Mouse (Mus musculus) ES-Bruce4 (cell line): ENCODE measurements around the gene Pole2. TPM values are rescaled to one million over a fixed set of nuclear protein-coding genes. Genes with fewer than 3 reads are reported as not detected.

Experiments used
- H3K27ac ChIP-seq: 2 replicates; pipeline ENCODE4 v1.5.1; 2012; ENCODE audit warnings: low read length, inconsistent platforms; ENCODE audit not compliant: insufficient read depth
- H3K27me3 ChIP-seq: 2 replicates; pipeline ENCODE4 v1.6.1; 2012; ENCODE audit warnings: mild to moderate bottlenecking, low read length, inconsistent platforms; ENCODE audit not compliant: control insufficient read depth, poor library complexity, insufficient read depth, severe bottlenecking
- H3K36me3 ChIP-seq: 2 replicates; pipeline ENCODE4 v1.6.1; 2012; ENCODE audit warnings: inconsistent platforms, mild to moderate bottlenecking, low read length, moderate library complexity; ENCODE audit not compliant: control insufficient read depth, poor library complexity, insufficient read depth, severe bottlenecking
- H3K4me1 ChIP-seq: one replicate; pipeline ENCODE4 v1.8.1; 2011; ENCODE audit warnings: low read length; ENCODE audit not compliant: control insufficient read depth, insufficient read depth
- H3K4me3 ChIP-seq: 2 replicates; pipeline ENCODE4 v1.5.1; 2011; ENCODE audit warnings: low read depth, mild to moderate bottlenecking, low read length
- H3K9ac ChIP-seq: 2 replicates; pipeline ENCODE4 v1.6.1; 2012; ENCODE audit warnings: low read depth, mild to moderate bottlenecking, inconsistent platforms; ENCODE audit not compliant: poor library complexity, severe bottlenecking
- H3K9me3 ChIP-seq: replicated peaks from 2 replicates; pipeline ENCODE4 v1.6.1; 2012; ENCODE audit warnings: mild to moderate bottlenecking, low read length, inconsistent platforms; ENCODE audit not compliant: control insufficient read depth, poor library complexity, insufficient read depth, severe bottlenecking
- CTCF ChIP-seq: IDR thresholded peaks from one replicate; pipeline ENCODE4 v1.8.1; 2011; ENCODE audit warnings: low read depth, low read length
- EP300 ChIP-seq: IDR thresholded peaks from 2 replicates; pipeline ENCODE4 v1.6.1; 2011; ENCODE audit warnings: low read depth, low read length; ENCODE audit not compliant: insufficient read depth
- POLR2A ChIP-seq: IDR thresholded peaks from one replicate; pipeline ENCODE4 v1.8.1; 2011; ENCODE audit warnings: low read length; ENCODE audit not compliant: insufficient read depth
- polyA plus RNA-seq: library from polyadenylated mRNA; stranded (reverse); fragments of >200 nt; gene quantifications from 2 replicates; pipeline ENCODE4 v1.2.4, GENCODE M21; 2011; ENCODE audit warnings: low read depth; ENCODE audit not compliant: missing spikeins, insufficient read depth, insufficient read length

Pole2 gene
- polyA plus RNA-seq = 26.6 and 27.8 TPM in 2 replicates

DNA sequence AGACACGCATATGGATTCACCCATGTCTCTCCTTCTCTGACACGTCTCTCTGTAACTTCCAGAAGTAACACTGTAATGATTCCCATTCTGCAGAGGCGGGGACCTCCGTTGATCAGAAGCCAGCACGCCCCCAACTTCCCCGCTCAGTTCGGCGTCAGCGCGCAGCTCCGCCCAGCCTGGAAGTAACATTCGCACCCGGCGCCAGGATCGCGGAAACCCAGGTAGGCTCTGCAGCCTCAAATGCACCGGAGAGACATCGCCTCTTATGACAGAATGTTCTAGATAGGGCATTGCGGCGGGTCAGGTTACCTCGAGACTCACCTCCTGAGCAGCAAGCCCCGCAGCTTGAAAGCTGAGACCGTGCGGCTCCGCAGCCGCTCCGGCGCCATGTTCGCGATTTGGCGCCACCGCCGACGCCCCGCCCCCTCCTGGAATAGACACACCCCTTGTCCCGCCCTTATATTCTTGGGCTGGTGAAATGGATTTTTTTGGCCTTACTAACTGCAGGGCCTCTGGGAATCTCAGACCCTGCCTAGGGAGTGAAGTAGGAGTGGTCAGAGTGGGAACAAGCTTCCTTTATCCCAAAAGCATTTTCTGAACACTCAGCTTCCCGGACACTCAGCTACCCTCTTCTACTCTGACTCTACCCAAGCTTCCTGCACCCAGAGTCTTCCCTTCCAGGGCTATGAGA, at the start of gene Pole2:
Gene Pole2 (minus strand): TSS at position 420 of the 691 bp plus-strand sequence.
- Histone ChIP-seq H3K36me3 (peaks cover 5% of the 10 kb centered on the region; the same call in 1 of the 2 replicates), H3K4me1 (no peaks in the 10 kb centered on the region), H3K27ac (peak within 1 kb of the TSS; percentile 74), H3K27me3 (no peaks in the 10 kb centered on the region), H3K9me3 (no peaks in the 10 kb centered on the region), H3K4me3 (peak within 1 kb of the TSS; percentile 93), H3K9ac (peak within 1 kb of the TSS; percentile 73)
- TF ChIP-seq POLR2A = peak; percentile 50
- no peak for TF ChIP-seq EP300
- no peak for TF ChIP-seq CTCF

DNA sequence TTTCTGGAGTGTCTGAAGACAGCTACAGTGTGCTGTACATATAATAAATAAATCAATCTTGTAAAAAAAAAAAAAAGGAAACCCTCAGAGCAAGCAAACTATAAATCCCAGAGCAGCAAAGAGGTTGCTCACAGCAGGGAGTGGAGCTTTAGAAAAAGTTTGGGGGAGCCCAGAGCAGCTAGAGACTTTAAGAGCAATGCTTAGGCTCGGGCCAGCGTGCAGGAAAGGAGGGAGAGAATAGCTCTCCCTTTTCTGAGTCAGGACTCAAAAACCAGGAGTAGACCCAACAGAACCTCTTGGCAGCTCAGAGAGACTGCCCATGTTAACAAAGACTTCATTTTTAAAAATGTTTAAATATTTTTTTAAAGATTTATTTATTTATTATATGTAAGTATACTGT, 41.0 kb upstream of the Pole2 start:
- H3K27ac ChIP-seq = no peak overlapping the region
- no peak overlapping the region for H3K9ac ChIP-seq
- TF ChIP-seq CTCF (no peak), EP300 (no peak), POLR2A (no peak)
- H3K9me3 ChIP-seq = no peaks in the 10 kb centered on the region
- H3K4me3 ChIP-seq = no peak overlapping the region
- no peaks in the 10 kb centered on the region for H3K4me1 ChIP-seq
- no peaks in the 10 kb centered on the region for H3K27me3 ChIP-seq
- no peaks in the 10 kb centered on the region for H3K36me3 ChIP-seq

DNA sequence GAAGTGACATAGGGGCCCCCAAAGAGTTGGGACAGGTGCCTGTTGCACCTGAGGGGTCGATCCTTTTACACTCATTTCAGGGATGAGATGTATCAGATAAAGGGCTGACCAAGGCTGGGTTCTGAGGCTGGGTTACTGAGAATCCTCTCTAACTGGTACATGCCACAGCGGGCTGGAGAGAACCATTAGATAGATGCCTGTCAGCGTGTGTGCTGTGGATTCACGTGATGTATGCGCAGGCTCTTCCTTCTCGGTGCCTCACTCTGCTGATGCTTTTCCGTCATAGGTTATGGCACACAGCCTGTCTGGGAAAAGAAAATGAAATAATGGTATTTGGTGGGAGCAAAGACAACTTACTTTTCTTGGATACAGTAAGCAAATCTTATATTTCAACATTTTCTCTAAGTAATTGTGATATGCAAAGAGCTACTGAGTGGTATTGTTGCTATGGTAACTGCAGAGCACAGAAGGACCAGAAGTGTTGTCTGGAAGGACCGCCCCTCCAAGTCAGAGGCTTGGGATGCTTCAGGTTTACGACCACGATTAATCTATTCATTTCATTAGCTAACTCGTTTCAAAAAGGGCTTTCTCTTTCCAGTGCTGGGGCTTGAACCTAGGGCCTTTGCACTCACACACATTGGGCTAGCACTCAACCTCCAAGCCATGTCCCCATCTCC, 40.1 kb upstream of the Pole2 start:
- no peak for TF ChIP-seq CTCF
- no peak for TF ChIP-seq EP300
- no peak for TF ChIP-seq POLR2A
- no peaks in the 10 kb centered on the region for H3K27me3 ChIP-seq
- no peak overlapping the region for H3K9ac ChIP-seq
- no peak overlapping the region for H3K4me3 ChIP-seq
- no peaks in the 10 kb centered on the region for H3K4me1 ChIP-seq
- no peaks in the 10 kb centered on the region for H3K9me3 ChIP-seq
- no peak overlapping the region for H3K27ac ChIP-seq
- H3K36me3 ChIP-seq = no peaks in the 10 kb centered on the region

GRCm38 (mm10) chr12:69265031-69265430, 37.0 kb upstream of the Pole2 start:
- Histone ChIP-seq H3K27ac (no peak overlapping the region), H3K36me3 (no peaks in the 10 kb centered on the region), H3K9me3 (no peaks in the 10 kb centered on the region), H3K27me3 (no peaks in the 10 kb centered on the region), H3K9ac (no peak overlapping the region), H3K4me3 (no peak overlapping the region), H3K4me1 (no peaks in the 10 kb centered on the region)
- TF ChIP-seq POLR2A = no peak
- no peak for TF ChIP-seq CTCF
- no peak for TF ChIP-seq EP300

- no peaks in the 10 kb centered on the region for H3K4me1 ChIP-seq
- no peak overlapping the region for H3K4me3 ChIP-seq
- no peaks in the 10 kb centered on the region for H3K9me3 ChIP-seq
- no peaks in the 10 kb centered on the region for H3K27me3 ChIP-seq
- H3K36me3 ChIP-seq = no peaks in the 10 kb centered on the region
- no peak overlapping the region for H3K27ac ChIP-seq
- TF ChIP-seq EP300 = no peak
- no peak for TF ChIP-seq CTCF
- no peak for TF ChIP-seq POLR2A
- H3K9ac ChIP-seq = no peak overlapping the region
Observed at GRCm38 (mm10) chr12:69262251-69262650, 34.3 kb upstream of the Pole2 start.

DNA sequence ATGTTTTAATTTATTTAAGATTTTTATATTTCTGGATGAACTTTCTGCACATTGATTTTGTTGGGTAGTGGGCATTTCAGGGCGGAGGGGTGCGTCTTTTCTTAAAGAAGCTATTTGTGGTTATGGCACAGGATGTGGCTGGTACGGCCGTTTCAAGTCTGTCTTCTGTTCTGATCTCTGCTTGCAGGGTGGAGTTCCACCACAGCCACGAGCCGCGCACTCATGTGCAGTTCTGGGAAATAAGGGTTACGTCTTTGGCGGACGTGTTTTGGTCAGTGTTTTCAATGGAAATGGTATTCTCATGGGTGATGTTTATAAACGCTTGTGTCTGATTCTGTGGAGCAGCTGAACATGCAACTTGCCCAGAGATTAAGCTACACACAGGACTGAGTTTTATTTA, 29.8 kb upstream of the Pole2 start:
- Histone ChIP-seq H3K4me3 (no peak overlapping the region), H3K27me3 (no peaks in the 10 kb centered on the region), H3K9me3 (no peaks in the 10 kb centered on the region), H3K4me1 (no peaks in the 10 kb centered on the region), H3K9ac (no peak overlapping the region), H3K27ac (no peak overlapping the region), H3K36me3 (no peaks in the 10 kb centered on the region)
- TF ChIP-seq EP300 (no peak), CTCF (no peak), POLR2A (no peak)
